Mouse (Mus musculus) embryo, embryonic 11.5 days (tissue): Measurements from ENCODE around the gene Odf3b.

Source experiments
- DNase-seq: peaks from one replicate; pipeline ENCODE4 v3.0.0-alpha.2; 2012; ENCODE audit warnings: low read depth, low spot score

Odf3b gene

DNA sequence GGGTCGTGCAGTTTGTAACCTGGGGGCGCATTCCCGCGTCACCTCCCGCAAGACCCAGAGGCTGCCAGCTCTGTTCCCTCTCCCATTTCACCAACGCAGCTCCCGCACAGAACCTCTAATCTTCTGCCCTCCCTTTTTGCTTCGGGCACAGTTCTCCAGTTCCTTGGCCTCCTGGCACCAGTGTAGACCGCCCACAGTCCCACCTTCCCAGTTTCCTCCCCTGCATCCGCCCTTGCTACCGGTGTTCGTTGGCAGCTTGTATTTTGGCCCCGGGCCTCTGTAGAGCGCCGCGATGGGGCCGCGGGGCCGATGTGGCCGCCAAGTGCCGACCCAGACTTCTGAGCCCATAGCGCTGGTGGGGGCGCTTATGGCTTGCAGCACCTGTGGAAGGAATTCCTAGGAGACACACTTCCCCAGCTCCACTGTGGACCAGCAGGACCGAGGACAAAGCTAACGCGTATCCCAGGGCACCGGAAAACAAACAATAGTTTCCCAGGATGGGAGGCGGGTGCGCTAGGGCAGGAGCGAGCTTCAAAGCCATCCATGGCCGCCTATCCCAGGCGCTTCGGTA, at the start of gene Odf3b:
Odf3b (minus strand) TSS at position 452 of the 571 bp plus-strand sequence.
- no peak for DNase-seq

DNA sequence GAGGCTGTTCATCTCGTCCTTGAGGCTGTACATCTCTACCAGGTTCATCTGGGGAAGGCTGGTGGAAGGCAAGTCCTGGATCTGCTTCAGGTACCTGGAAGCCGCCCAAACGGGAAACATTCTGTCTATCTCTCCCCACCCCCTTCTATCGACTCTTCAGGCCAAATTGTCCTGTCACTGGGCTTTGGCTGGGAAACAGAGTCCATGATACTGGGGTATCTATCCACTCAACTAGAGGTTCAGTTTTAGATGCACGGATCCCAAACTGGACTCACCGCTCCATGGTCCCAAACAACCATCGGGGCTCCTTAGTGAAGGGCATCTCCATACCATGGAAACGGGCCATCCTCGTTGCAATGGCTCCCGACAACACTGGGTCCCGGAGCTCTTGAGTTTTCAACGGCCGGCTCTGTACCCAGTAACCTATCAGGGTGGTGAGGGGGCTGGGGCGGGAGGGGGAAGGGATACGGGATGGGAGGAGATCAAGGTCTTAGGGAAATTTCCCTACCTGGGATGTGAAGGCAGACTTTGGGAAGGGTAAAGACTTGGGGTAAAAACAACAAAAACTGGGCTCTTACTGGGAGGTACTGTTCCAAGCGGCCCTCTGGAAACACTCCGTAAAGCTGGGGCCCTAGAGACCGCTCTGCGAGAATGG, 49.2 kb upstream of the Odf3b start:
- no peak for DNase-seq

DNA sequence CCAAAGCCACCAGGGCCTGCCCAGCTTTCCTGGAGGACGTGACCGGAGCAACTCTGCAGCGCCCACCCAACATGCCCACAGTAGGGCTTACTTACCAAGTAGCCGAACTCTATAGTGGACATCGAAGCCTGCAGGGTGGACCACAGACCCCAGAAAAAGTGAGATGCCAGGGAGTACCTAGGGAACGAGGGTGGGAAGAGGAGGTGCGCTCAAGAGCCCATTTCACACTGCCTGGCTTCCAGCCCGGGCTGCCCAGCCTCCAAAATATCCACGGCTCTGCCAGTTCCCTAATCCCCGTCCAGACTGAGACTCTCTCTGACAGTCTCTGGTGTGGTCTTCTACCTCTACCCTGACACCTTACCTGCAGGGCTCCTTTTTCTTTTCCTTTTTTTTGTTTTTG, 47.6 kb upstream of the Odf3b start:
- DNase-seq = no peak

DNA sequence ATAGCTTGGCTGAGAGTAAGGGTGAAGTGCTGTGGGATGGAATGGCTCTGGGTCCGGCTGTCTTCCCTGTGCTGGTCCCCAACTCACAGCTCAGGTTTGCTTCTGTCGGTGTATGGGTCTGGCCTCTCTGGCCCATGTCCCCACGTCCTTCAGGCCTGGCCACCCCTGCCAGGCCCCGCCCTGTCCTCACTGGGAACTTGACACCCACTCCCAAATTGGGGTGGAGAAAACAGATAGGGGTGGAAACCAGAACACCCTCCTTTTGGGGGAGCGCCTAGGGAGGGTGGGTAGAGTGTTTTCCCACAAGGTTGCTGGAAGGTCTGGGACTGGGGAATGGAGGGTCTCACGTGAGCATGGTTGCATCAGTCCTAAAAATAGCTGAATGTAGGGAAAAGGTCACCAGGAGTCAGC, 46.6 kb upstream of the Odf3b start, which contains the start of gene Cpt1b:
Cpt1b (minus strand) TSS at position 153 of the 411 bp plus-strand sequence.
- no peak for DNase-seq

DNA sequence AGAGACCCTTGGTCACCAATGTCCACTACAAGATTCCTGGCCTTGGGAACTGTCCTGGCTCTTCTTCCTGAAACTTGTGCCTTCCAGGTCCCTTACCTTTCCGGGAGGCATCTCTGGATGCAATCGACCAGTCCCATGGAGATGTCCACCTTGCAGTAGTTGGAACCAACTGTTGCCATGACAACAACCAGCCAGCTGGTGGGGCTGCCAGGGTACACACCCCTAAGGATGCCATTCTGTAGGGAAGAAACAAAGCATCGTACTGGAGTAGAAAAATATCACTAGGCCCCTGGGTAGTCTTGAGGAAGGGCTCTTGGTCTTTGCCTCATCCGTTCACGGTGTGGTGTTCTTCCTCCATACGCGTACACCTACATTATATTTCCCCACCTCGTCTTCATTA, 45.5 kb upstream of the Odf3b start:
- no peak for DNase-seq

DNA sequence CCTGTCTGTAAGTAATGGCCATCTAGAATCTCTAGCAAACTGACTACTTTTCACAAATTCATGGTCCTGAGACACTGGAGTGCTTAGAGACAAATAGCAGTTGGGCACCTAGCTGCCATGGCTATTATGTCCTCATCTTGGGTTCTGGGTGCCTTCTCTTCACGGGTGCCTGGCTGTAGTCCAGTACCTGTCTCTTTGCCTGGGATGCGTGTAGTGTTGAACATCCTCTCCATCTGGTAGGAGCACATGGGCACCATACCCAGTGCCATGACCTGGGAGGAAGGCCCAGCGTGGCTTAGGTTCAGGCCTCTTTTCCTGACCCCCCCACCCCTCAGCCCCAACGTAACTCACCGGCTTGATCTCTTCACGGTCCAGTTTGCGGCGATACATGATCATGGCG, 42.9 kb upstream of the Odf3b start:
- DNase-seq = no peak

DNA sequence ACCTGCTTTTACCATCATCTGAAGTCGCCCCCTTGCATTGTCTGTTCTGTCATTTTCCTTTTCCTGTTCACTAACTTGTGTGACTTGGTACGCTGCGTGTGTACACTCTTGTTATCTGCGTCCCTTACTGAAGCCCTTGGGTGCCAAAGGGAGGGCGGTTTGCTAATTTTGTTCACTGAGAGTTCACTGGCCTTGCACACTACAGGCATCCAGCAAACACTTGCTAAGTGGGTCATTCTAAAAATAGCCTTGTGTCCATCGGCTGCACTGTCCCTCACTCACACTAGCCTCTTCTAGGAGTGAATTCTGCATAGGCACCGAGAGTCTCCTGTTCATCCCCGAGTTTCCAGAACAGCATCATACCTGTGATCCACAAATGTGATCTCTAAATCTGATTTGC, 36.2 kb upstream of the Odf3b start:
- DNase-seq = no peak

DNA sequence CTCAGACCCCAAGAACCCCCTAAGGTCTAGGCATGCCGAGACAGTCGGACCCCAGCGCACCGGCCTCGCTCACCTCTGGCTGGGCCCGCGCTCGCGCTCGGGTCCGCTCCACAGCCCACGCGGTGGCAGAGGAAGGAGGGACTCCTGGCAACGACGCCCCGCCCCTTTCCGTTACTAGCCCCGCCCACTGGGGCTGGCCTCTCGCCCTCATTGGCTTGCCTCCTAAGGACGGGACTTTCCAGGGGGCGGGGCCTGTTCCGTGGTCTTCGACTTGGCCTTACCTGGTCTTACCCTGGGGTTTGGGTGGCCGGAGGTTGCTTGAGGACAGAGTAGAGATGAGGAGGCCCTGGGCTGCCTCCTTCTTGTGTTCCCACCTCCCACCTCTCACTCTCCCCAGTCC, 31.0 kb upstream of the Odf3b start, which contains the start of gene Syce3:
Syce3 (minus strand) TSS at position 386 of the 400 bp plus-strand sequence.
- no peak for DNase-seq

DNA sequence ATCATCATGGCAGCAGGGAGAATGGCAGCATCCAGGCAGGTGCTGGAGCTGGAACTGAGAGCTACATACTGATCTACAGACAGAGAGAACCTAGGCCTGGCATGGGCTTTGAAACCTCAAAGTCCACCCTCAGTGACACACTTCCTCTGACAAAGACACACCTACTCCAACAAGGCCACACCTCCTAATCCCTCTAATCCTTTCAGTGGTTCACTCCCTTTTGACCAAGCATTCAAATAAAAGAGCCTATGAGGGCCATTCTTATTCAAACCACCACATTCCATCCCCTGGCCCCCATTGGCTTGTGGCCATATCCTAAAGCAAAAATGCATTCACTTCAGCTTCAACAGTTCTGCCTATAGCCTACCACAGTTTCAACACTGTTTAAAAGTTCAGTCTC, 27.6 kb upstream of the Odf3b start:
- DNase-seq = no peak

DNA sequence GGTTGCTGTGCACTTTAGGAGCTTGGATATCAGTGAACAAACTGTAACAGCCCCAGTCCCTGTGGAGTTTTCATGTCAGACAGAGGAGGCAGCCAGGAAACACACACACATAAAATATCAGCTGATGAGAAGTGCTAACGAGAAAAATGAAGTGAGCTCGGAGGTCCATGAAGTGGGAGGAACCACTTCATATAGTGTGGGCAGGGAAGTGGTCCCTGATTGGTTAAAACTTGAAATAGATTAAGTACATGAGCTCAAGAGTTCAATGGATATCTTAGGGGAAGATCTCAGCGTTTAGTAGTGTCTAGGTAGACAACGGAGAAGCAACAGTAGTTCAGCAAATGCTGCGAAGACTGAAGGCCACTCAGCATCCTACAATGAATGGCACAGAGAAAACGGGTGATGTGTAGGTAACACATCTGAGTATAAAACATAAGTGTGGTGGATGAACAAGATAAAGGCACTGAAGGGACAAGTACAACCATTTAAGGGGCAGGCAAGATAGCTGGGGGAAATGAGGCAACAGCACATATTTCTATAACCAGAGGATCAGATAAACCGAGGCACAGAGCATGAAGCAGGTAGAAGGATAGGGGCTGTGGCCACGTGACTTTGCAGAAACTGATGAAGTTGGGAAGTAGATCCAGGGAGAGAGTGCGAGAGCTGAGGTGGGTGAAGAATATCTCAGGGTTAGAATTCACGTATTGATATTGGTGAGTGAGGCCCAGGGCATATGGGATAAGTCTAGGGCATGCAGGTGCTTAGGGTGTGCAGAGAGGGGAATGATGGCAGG, 25.9 kb upstream of the Odf3b start:
- no peak for DNase-seq

DNA sequence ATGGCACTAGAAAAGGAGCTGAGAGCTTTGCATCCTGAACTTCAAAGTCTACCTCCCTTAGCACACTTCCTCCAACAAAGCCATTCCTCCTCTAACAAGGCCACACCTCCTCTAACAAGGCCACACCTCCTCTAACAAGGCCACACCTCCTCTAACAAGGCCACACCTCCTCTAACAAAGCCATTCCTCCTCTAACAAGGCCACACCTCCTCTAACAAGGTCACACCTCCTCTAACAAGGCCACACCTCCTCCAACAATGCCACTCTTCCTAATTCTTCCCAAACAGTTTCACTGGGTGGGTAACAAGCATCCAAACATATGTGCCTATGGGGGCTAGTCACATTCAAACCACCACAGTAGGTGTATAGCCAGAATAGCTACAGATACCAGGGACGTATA, 23.4 kb upstream of the Odf3b start:
- DNase-seq = no peak

DNA sequence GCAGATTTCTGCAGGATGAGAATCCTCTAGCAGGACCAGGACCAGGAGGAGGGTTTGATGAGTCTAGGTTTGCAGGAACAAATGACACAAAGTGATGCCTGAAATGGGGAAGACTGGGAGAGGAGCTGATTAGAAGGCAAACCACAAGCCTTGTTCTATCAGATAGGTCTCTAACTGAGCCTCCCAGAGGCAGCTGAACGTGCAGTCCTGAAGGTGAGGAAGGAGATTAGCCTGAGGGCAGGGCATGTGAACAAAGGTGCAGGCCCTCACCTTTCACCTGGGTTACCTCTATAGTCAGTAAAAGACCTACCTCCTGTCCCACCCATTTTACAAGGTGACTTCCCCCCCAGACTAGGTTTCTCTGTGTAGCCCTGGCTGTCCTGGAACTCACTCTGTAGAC, 20.6 kb upstream of the Odf3b start:
- no peak for DNase-seq

DNA sequence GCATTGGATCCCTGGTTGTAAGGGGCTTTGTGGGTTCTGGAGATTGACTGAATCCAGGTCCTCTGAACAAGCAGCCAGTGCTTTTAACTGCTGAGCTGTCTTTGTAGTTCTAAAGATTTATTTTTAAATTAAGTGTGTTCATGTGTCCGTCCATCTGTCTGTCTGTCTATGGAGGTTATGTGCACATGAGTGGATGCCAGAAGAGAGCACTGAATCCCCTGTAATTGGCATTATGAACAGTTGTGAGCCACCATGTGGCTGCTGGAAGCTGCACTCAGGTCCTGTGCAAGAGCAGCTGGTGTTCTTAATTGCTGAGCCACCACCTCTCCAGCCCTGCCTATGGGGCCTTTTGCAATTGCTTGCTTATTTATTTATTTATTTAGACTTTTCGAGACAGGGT, 19.1 kb upstream of the Odf3b start:
- DNase-seq = no peak

DNA sequence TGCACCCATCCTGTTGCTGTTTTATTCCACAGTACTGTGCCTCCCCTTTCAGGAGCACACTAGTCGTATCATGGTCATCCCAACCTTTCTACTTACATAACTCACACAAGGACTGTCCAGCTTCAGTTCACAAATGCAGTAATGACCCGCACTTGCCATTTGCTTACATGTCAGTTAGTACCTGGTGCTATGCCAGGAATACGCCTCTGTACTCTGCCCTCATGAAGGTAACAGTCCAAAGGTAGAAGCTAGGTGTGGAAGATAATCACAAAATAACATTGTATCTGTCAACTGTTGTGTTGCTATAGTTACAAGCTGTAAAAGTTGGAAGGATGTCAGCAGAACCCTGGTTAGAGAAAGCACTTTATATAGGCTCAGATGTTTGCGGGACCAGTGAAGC, 17.8 kb upstream of the Odf3b start:
- DNase-seq = no peak

DNA sequence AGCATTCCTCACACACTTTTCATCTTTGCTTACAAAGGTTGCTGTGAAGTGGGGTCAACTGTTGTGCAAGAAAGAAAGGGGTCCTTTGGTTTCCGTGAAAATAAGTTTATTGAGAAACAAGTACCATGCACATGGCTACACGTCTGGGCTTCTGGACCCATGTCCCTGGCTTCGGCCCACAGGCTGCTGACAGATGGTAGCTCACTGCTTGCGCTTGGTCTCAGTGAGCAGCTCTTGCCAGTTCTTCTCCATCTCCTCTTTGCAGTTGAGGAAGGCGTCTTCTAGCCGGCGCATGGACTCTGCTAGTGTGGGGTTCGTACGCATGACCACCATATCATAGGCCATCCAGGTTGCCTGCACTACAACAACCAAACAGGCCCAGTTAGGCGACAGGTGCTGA, 11.0 kb upstream of the Odf3b start:
- no peak for DNase-seq

DNA sequence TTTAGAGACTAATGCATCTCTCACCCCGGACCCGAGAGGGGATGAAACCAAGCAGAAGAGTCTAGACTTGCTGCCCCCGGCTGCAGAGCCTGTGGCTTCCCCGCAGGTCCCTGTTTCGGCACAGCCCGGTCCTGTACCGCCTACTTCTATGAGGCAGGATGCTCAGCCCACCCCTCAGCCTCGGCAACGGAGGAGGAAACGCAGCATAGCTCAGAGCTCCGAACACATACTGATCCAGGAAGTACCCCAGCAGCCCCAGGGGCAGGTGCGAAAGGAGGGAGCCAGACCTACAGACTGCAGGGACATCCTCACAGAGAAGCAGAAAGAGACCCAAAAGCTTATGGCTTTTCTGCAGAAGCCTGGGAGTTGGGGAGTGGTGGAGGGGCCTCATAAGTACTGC, 8.0 kb upstream of the Odf3b start:
- no peak for DNase-seq

DNA sequence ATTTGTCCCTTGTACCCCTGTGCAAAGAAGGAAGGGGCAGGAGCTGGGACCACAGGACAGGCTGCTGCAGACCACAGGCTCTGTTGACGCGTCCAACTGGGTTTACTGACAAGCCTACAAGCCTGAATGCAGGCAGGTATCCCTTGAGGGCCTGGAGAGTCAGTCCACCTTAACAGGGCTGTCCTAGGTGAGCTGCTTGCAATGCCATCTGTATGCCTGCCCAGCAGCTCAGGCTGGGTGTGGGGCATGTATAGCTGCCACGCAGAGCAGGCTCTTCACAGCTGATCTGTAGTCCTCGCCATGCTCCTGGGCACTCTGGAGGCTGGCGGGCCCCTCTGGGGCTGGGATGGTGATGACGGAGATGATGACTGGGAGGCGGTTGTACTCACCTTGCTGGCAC, 5.5 kb upstream of the Odf3b start, which contains the start of gene Klhdc7b:
Klhdc7b (plus strand) TSS at position 301 of the 400 bp plus-strand sequence.
- no peak for DNase-seq

DNA sequence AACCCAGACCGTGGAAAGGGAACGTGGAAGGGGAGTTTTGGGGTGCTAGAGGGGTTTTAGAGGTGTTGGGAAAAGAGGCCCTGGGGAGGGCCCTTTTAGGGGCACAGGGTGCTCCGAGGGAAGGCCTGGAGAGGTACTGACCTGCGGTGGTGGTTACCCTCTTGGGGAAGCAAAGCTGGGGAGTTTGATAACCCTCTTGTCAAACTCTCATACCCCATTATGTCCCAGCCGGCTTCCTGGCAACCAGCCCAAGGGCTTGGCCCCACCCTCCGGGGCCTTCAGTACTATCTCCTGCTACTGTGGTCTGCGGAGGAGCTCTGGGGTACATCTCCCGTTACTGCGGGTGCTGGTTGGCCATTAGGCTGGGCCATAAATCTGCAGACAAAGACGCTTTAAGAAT, 347 bp upstream of the Odf3b start:
- DNase-seq = no peak

DNA sequence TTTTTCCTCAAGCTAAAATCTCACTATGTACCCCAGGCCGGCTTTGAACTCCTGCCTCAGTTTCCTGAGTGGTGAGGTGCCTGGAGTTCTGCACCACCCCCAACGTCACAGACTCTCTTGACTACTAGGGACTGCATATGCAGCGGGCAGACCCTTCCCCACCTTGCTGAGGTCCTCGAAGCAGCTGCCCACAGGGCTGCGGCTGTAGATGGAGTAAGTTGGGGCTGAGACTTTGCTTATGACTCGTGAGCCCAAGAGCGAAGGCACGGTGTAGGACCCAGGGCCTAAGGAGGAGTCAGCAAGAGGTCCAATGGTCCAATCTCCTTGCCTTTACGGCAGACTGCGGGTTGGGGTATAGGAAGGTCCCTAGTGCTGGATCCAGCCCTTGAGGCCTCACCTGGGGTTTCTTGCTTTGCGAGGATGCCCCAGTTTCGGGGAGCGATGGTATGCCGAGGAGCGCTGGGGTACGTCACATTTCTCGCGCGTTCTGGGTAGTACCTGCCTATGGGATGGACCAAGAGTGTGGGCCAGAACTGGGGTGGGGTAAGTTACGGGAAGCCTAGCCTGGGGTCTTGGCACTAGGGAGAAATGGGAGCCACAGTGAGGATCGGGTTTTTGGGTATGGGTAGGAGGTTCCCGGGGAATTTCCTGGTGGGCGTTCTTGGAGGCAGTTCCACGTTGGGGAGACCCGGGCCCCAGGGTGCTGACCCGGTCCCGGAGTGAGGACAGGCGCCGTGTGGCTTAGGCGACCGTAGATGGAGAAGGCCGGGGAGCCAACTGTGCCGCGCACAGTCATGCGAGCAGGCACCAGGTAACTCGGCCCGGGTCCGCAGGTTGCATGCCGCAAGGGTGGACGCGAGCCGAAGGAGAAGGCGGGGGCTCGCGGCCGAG, 899 bp downstream of the Odf3b start:
- no peak for DNase-seq

DNA sequence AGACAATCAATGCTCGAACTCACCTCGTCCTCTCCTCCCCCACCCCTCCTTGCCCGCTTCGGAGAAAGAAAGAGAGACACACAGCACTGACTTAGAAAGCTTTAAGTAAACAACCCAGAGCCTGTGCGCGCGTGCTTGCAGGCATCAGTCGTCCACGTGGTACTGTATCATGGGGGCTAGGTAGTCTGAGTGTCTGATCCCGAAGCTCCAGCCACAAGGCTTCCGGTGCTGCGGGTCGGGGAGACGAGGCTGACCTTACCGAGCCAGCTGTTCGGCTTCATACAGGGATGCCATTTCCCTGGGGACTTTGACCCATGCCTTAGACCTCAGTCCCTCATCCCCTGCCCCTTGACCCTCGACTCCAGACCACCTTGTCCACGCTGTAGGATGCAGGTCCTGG, 1.7 kb downstream of the Odf3b start:
- DNase-seq = no peak

DNA sequence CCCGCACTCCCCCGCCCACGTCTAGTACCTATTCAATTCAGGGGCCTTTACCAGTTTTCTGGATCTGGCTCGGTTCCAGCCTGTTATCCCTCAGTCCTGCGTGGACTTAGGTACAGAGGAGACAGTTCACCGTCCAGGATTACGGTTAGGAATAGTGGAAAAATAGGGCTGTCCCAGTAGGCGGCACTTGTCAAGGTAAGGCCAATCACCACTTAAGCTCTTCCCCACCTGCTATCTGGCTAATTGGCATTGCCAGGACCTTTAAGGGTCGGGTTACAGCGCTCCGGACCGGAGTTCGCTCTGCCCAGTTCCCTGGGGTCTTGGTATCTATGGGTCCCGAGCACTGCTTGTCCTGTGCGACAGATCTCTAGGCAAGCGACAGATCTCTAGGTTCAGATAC, 2.1 kb downstream of the Odf3b start, which contains the start of gene Tymp:
Tymp (minus strand) TSS at position 83 of the 400 bp plus-strand sequence.
- DNase-seq = no peak

DNA sequence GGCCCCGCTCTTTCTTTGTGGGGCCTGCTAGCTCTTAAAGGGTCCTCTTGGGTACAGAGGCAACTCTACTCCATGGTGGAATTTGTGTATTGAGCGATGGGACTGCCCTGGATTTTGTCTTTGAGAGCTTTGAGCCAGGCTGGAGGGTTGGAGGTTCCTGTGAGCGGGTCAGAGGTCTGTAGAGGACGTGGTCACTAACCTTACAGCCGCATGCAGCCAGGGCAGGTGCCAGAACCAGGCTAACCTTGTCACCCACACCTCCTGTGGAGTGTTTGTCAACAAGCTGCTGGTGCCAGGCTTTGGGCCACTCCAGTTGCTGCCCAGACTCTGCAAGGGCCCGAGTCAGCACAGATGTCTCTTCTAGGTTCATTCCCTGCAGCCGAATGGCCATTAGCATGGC, 3.0 kb downstream of the Odf3b start:
- DNase-seq = no peak
